Mouse (Mus musculus): ENCODE measurements around the gene Gpd1. TPM values are rescaled to one million over a fixed set of nuclear protein-coding genes. Genes with fewer than 3 reads are reported as not detected.
A peak's percentile ranks its signal among the peaks of the same experiment; 100 is the strongest.
"Not testable (repeated sequence)": the region's sequence is repeated elsewhere in the genome, so short reads cannot be mapped to it uniquely, and the experiment has no call there.

The Gpd1 gene
- polyA plus RNA-seq, 1 experiment = 108 TPM

DNA sequence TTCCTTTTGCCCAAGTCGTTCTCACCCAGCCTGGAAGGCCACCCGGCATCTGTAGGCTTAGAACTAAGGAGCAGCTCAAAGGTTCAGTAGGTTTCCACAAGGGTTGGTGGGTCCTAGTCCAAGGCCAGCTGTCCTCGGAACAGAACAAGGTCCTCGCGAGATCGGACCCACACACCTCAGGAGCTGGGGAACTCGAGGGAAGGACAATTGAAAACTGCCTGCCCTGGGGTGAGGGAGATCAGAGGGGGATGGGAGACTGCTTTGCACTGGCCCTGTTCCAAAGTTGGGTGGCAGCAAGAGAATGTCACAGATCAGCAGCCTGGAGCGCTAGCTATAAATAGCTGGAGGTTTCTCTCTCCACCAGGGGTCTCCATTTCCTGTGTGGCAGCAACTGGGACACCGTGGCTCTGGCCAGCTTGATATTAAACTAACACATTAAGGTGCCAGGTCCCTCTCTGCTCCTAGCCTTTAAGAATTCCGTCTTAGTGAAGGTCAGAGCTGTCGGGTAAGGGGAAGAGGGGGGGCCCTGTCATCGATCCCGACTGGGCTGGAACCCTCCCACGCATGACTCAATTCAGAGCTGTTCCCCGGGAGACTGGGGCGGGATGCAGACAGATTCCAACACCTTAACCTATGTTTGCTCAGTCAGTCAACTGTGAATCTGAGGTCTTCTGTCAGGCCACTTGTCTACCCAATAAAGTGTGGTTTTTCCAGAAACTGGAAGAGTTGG is 7.1 kb downstream of the Gpd1 start:
- Histone ChIP-seq H3K36me3 (ENCODE audit: control insufficient read depth, insufficient read depth, low read length) (no peaks in the 10 kb centered on the region), H3K27ac (ENCODE audit: control insufficient read depth, insufficient read depth, low read length) (peak overlapping the region; percentile 9; the same call in 1 of the 2 replicates), H3K4me3 (ENCODE audit: control insufficient read depth, insufficient read depth, low read length) (peak overlapping the region; percentile 20; the same call in 1 of the 2 replicates), H3K4me1 (replicated peaks; ENCODE audit: control insufficient read depth, insufficient read depth, low read length) (peaks cover 10% of the 10 kb centered on the region), H3K27me3 (ENCODE audit: control insufficient read depth, insufficient read depth, low read length) (no peaks in the 10 kb centered on the region)
- DNase-seq = peak; percentile 62
- peak; percentile 66; the same call in 1 of the 2 replicates for TF ChIP-seq CTCF (IDR thresholded peaks at IDR 0.05; ENCODE audit: borderline replicate concordance, control insufficient read depth, extremely low read depth, insufficient read depth, low read length, poor library complexity)
- no peak for TF ChIP-seq POLR2A (IDR thresholded peaks at IDR 0.05; ENCODE audit: control insufficient read depth, extremely low read depth, insufficient read depth, low read length, poor library complexity)
- WGBS = 21% methylated on average over 16 of the region's 16 CpGs

DNA sequence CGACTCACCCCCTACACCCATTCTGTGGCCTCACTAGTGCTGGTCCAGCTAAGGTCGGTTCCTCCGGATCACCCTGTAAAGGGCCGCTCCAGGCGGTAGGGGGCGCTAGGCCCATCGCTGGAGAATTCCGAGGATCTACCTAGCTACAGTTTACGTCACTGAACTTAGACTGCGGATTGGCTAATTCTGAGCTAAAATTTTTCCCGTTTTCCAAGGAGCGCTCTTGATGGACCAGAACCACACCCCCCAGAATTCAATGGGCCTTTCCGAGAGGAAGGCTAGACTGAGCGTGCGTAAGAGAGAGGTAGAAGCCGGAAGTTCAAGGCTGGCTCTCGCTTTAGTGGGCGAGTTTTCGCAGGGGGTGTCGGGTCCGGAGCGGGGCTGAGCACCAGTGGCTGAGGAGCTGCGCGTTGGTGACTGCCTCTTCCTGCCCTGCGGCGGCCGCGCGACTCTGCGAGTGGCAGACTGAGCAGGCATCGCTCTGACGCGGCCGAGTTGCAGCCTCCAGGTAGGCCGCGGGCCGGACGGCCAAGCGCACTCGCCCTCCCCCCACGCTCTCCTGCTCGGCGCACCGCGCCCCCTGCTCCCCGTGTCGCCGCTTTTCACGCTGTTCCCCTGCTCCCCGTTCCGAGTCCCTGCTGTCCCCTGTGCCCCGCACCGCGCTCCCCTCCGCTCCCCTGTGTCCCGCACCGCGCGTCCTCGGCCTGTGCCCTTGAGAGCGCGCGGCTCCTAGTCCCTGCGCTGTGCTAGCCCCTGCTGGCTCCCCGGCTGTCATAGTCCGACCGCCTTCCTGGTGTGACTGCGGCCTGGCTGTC is 8.2 kb downstream of the Gpd1 start, which contains the start of gene Cox14:
TSS of gene Cox14 (plus strand) at position 278 of the 815 bp plus-strand sequence.
- peaks cover 10% of the 10 kb centered on the region for H3K4me1 ChIP-seq (replicated peaks; ENCODE audit: control insufficient read depth, insufficient read depth, low read length)
- peak within 1 kb of the TSS; percentile 1 for H3K27ac ChIP-seq (ENCODE audit: control insufficient read depth, insufficient read depth, low read length)
- peak; percentile 91 for TF ChIP-seq CTCF (IDR thresholded peaks at IDR 0.05; ENCODE audit: borderline replicate concordance, control insufficient read depth, extremely low read depth, insufficient read depth, low read length, poor library complexity)
- TF ChIP-seq POLR2A (IDR thresholded peaks at IDR 0.05; ENCODE audit: control insufficient read depth, extremely low read depth, insufficient read depth, low read length, poor library complexity) = peak; percentile 49; the same call in 1 of the 2 replicates
- peak within 1 kb of the TSS; percentile 66 for H3K4me3 ChIP-seq (ENCODE audit: control insufficient read depth, insufficient read depth, low read length)
- no peaks in the 10 kb centered on the region for H3K36me3 ChIP-seq (ENCODE audit: control insufficient read depth, insufficient read depth, low read length)
- no peaks in the 10 kb centered on the region for H3K27me3 ChIP-seq (ENCODE audit: control insufficient read depth, insufficient read depth, low read length)
- under 1% methylated on average over 68 of the region's 68 CpGs for WGBS
- peak; percentile 89 for DNase-seq

DNA sequence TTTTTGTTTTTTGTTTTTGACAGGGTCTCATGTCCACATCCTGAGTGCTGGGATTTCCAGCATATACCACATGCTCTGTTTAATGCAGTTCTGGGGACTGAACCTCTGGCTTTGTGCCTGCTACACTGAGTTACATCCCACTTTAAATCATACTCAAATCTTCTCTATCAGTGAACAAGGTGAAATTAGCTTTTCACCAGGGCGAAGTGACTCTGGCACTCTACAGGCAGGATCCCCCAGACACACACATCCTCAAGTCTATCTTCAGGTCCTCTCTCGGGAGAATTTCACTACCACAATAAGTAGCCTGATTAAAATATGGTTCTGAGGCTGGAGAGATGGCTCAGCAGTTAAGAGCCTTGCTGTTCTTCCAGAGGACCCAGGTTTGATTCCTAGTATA is 9.2 kb downstream of the Gpd1 start:
- H3K27ac ChIP-seq (ENCODE audit: control insufficient read depth, insufficient read depth, low read length) = no peak overlapping the region
- no peak for DNase-seq
- H3K27me3 ChIP-seq (ENCODE audit: control insufficient read depth, insufficient read depth, low read length) = no peaks in the 10 kb centered on the region
- 77% methylated on average over 2 of the region's 2 CpGs for WGBS
- TF ChIP-seq CTCF (IDR thresholded peaks at IDR 0.05; ENCODE audit: borderline replicate concordance, control insufficient read depth, extremely low read depth, insufficient read depth, low read length, poor library complexity) (no peak), POLR2A (IDR thresholded peaks at IDR 0.05; ENCODE audit: control insufficient read depth, extremely low read depth, insufficient read depth, low read length, poor library complexity) (no peak)
- no peak overlapping the region for H3K4me3 ChIP-seq (ENCODE audit: control insufficient read depth, insufficient read depth, low read length)
- peaks cover 3% of the 10 kb centered on the region; the same call in 1 of the 2 replicates for H3K36me3 ChIP-seq (ENCODE audit: control insufficient read depth, insufficient read depth, low read length)
- H3K4me1 ChIP-seq (replicated peaks; ENCODE audit: control insufficient read depth, insufficient read depth, low read length) = peaks cover 10% of the 10 kb centered on the region

DNA sequence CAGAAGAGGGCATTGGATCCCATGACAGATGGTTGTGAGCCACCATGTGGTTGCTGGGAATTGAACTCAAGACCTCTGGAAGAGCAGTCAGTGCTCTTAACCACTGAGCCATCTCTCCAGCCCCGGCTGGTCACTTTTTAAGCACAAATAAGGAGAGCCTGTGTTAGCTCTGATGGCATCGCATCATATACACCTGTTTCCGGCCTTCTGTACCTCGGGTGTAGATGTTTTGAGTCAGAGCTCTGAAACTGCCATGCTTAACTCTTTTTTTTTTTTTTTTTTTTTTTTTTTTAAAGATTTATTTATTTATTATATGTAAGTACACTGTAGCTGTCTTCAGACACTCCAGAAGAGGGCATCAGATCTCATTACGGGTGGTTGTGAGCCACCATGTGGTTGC is 9.7 kb downstream of the Gpd1 start:
- H3K36me3 ChIP-seq (ENCODE audit: control insufficient read depth, insufficient read depth, low read length); H3K4me3 ChIP-seq (ENCODE audit: control insufficient read depth, insufficient read depth, low read length); H3K27ac ChIP-seq (ENCODE audit: control insufficient read depth, insufficient read depth, low read length); H3K27me3 ChIP-seq (ENCODE audit: control insufficient read depth, insufficient read depth, low read length); DNase-seq: not testable (repeated sequence)
- 94% methylated on average over 5 of the region's 5 CpGs for WGBS
- H3K4me1 ChIP-seq (replicated peaks; ENCODE audit: control insufficient read depth, insufficient read depth, low read length) = peaks cover 10% of the 10 kb centered on the region

DNA sequence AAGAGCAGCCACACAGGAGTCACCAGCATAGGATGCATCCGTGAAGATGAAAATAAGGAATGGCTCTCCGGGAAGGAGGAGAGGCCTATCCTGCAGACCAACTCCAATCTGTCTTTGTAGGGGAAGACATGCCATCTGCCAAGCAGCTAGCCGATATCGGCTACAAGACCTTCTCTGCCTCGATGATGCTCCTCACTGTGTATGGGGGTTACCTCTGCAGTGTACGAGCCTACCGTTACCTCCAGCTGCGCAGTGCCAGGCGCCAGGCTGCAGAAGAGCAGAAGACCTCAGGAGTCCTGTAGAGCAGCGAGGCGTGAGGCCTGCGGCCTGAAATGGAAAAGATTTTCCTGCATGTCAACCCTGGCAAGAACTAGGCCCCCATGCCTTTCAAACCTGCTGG is 10.2 kb downstream of the Gpd1 start:
- Histone ChIP-seq H3K27me3 (ENCODE audit: control insufficient read depth, insufficient read depth, low read length) (no peaks in the 10 kb centered on the region), H3K36me3 (ENCODE audit: control insufficient read depth, insufficient read depth, low read length) (peaks cover 3% of the 10 kb centered on the region; the same call in 1 of the 2 replicates), H3K4me3 (ENCODE audit: control insufficient read depth, insufficient read depth, low read length) (no peak overlapping the region), H3K27ac (ENCODE audit: control insufficient read depth, insufficient read depth, low read length) (no peak overlapping the region), H3K4me1 (replicated peaks; ENCODE audit: control insufficient read depth, insufficient read depth, low read length) (peaks cover 10% of the 10 kb centered on the region)
- DNase-seq = no peak
- TF ChIP-seq POLR2A (IDR thresholded peaks at IDR 0.05; ENCODE audit: control insufficient read depth, extremely low read depth, insufficient read depth, low read length, poor library complexity) (no peak), CTCF (IDR thresholded peaks at IDR 0.05; ENCODE audit: borderline replicate concordance, control insufficient read depth, extremely low read depth, insufficient read depth, low read length, poor library complexity) (no peak)
- 97% methylated on average over 12 of the region's 12 CpGs for WGBS

DNA sequence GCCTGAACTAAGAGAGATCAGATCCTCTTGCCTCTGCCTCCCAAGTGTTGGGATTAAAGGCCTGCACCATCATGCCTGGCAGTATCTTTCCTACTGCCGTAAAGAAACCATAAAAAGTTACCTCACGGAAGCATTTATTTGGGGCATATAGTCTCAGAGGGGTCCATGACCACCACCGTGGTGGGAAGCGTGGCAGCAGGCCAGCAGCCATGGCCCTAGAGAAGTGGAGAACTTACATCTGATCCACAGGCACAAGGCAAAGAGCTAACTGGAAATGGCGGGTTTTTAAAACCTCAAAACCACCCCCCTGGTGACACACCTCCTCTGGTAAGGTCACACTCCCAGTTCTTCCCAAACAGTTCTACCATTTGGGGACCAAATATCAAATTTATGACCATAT is 10.9 kb downstream of the Gpd1 start:
- H3K27me3 ChIP-seq (ENCODE audit: control insufficient read depth, insufficient read depth, low read length) = no peaks in the 10 kb centered on the region
- WGBS = 90% methylated on average over 5 of the region's 5 CpGs
- no peak overlapping the region for H3K27ac ChIP-seq (ENCODE audit: control insufficient read depth, insufficient read depth, low read length)
- peaks cover 6% of the 10 kb centered on the region; the same call in 1 of the 2 replicates for H3K36me3 ChIP-seq (ENCODE audit: control insufficient read depth, insufficient read depth, low read length)
- TF ChIP-seq CTCF (IDR thresholded peaks at IDR 0.05; ENCODE audit: borderline replicate concordance, control insufficient read depth, extremely low read depth, insufficient read depth, low read length, poor library complexity) (no peak), POLR2A (IDR thresholded peaks at IDR 0.05; ENCODE audit: control insufficient read depth, extremely low read depth, insufficient read depth, low read length, poor library complexity) (no peak)
- no peak overlapping the region for H3K4me3 ChIP-seq (ENCODE audit: control insufficient read depth, insufficient read depth, low read length)
- DNase-seq = no peak
- H3K4me1 ChIP-seq (replicated peaks; ENCODE audit: control insufficient read depth, insufficient read depth, low read length) = peaks cover 10% of the 10 kb centered on the region

All from thymus, adult 2 months (tissue).